Mouse (Mus musculus): ENCODE measurements around the gene Oser1. TPM values are rescaled to one million over a fixed set of nuclear protein-coding genes. Genes with fewer than 3 reads are reported as not detected.

Oser1 gene
- polyA plus RNA-seq, 1 experiment from 2014 or later, result 83.2 TPM

GRCm38 (mm10) chr2:163398770-163399169 lies 25.7 kb downstream of the Oser1 start:
- Histone ChIP-seq H3K36me3 (ENCODE audit: control insufficient read depth, insufficient read depth, low read length) (no peaks in the 10 kb centered on the region), H3K4me2 (ENCODE audit: low read depth, low read length) (no peak overlapping the region), H3K4me3 (ENCODE audit: low read length) (no peak overlapping the region), H3K9ac (ENCODE audit: low read length) (peak overlapping the region; percentile 65), H3K27ac (ENCODE audit: low read length) (peak overlapping the region; percentile 69), H3K9me3 (ENCODE audit: control insufficient read depth, low read length) (no peaks in the 10 kb centered on the region), H3K4me1 (replicated peaks; ENCODE audit: control insufficient read depth, insufficient read depth, low read length) (peaks cover 4% of the 10 kb centered on the region; the same call in 1 of the 2 replicates), H3K27me3 (ENCODE audit: control insufficient read depth, insufficient read depth, low read depth, low read length) (no peaks in the 10 kb centered on the region)
- WGBS, result 61% methylated on average over 4 of the region's 4 CpGs
- no peak for ATAC-seq (ENCODE audit: low read depth)

- WGBS, result 12% methylated on average over 10 of the region's 10 CpGs
- peak within 1 kb of the TSS; percentile 69 for H3K27ac ChIP-seq (ENCODE audit: low read length)
- H3K36me3 ChIP-seq (ENCODE audit: control insufficient read depth, insufficient read depth, low read length), result no peaks in the 10 kb centered on the region
- peaks cover 4% of the 10 kb centered on the region; the same call in 1 of the 2 replicates for H3K4me1 ChIP-seq (replicated peaks; ENCODE audit: control insufficient read depth, insufficient read depth, low read length)
- peak within 1 kb of the TSS; percentile 43 for H3K4me3 ChIP-seq (ENCODE audit: low read length)
- peak within 1 kb of the TSS; percentile 65 for H3K9ac ChIP-seq (ENCODE audit: low read length)
- peak; percentile 89 for ATAC-seq (ENCODE audit: low read depth)
- peak within 1 kb of the TSS; percentile 50 for H3K4me2 ChIP-seq (ENCODE audit: low read depth, low read length)
- H3K27me3 ChIP-seq (ENCODE audit: control insufficient read depth, insufficient read depth, low read depth, low read length), result no peaks in the 10 kb centered on the region
- no peaks in the 10 kb centered on the region for H3K9me3 ChIP-seq (ENCODE audit: control insufficient read depth, low read length)
Measured at GRCm38 (mm10) chr2:163397905-163398304, 26.6 kb downstream of the Oser1 start, which contains the start of gene Jph2. Gene Jph2, minus strand, starts transcription at chr2:163397993.

- no peaks in the 10 kb centered on the region for H3K36me3 ChIP-seq (ENCODE audit: control insufficient read depth, insufficient read depth, low read length)
- no peaks in the 10 kb centered on the region for H3K9me3 ChIP-seq (ENCODE audit: control insufficient read depth, low read length)
- WGBS, result 88% methylated on average over 19 of the region's 19 CpGs
- ATAC-seq (ENCODE audit: low read depth), result no peak
- H3K9ac ChIP-seq (ENCODE audit: low read length), result peak overlapping the region; percentile 65
- H3K4me1 ChIP-seq (replicated peaks; ENCODE audit: control insufficient read depth, insufficient read depth, low read length), result peaks cover 4% of the 10 kb centered on the region; the same call in 1 of the 2 replicates
- H3K4me3 ChIP-seq (ENCODE audit: low read length), result peak overlapping the region; percentile 43
- H3K27ac ChIP-seq (ENCODE audit: low read length), result no peak overlapping the region
- H3K27me3 ChIP-seq (ENCODE audit: control insufficient read depth, insufficient read depth, low read depth, low read length), result no peaks in the 10 kb centered on the region
- H3K4me2 ChIP-seq (ENCODE audit: low read depth, low read length), result peak overlapping the region; percentile 50
Measured at GRCm38 (mm10) chr2:163397071-163397470, 27.4 kb downstream of the Oser1 start.

- peaks cover 4% of the 10 kb centered on the region; the same call in 1 of the 2 replicates for H3K4me1 ChIP-seq (replicated peaks; ENCODE audit: control insufficient read depth, insufficient read depth, low read length)
- no peak for ATAC-seq (ENCODE audit: low read depth)
- no peaks in the 10 kb centered on the region for H3K27me3 ChIP-seq (ENCODE audit: control insufficient read depth, insufficient read depth, low read depth, low read length)
- 65% methylated on average over 6 of the region's 6 CpGs for WGBS
- H3K4me3 ChIP-seq (ENCODE audit: low read length), result peak overlapping the region; percentile 17; the same call in 1 of the 2 replicates
- H3K4me2 ChIP-seq (ENCODE audit: low read depth, low read length), result peak overlapping the region; percentile 26; the same call in 1 of the 2 replicates
- H3K9me3 ChIP-seq (ENCODE audit: control insufficient read depth, low read length), result no peaks in the 10 kb centered on the region
- no peak overlapping the region for H3K27ac ChIP-seq (ENCODE audit: low read length)
- H3K36me3 ChIP-seq (ENCODE audit: control insufficient read depth, insufficient read depth, low read length), result no peaks in the 10 kb centered on the region
- no peak overlapping the region for H3K9ac ChIP-seq (ENCODE audit: low read length)
Measured at GRCm38 (mm10) chr2:163394977-163395376, 29.5 kb downstream of the Oser1 start.

GRCm38 (mm10) chr2:163393976-163394375 lies 30.5 kb downstream of the Oser1 start:
- no peak overlapping the region for H3K4me3 ChIP-seq (ENCODE audit: low read length)
- H3K9me3 ChIP-seq (ENCODE audit: control insufficient read depth, low read length), result 0 out of 2 replicates have a peak, but pooled peaks cover 1% of the 10 kb centered on the region
- WGBS, result 54% methylated on average over 6 of the region's 6 CpGs
- peaks cover 4% of the 10 kb centered on the region; the same call in 1 of the 2 replicates for H3K4me1 ChIP-seq (replicated peaks; ENCODE audit: control insufficient read depth, insufficient read depth, low read length)
- H3K4me2 ChIP-seq (ENCODE audit: low read depth, low read length), result no peak overlapping the region
- no peaks in the 10 kb centered on the region for H3K27me3 ChIP-seq (ENCODE audit: control insufficient read depth, insufficient read depth, low read depth, low read length)
- H3K9ac ChIP-seq (ENCODE audit: low read length), result no peak overlapping the region
- no peaks in the 10 kb centered on the region for H3K36me3 ChIP-seq (ENCODE audit: control insufficient read depth, insufficient read depth, low read length)
- ATAC-seq (ENCODE audit: low read depth), result no peak
- H3K27ac ChIP-seq (ENCODE audit: low read length), result no peak overlapping the region

GRCm38 (mm10) chr2:163393241-163393640 lies 31.3 kb downstream of the Oser1 start:
- no peak overlapping the region for H3K4me3 ChIP-seq (ENCODE audit: low read length)
- H3K27ac ChIP-seq (ENCODE audit: low read length), result no peak overlapping the region
- no peak overlapping the region for H3K4me2 ChIP-seq (ENCODE audit: low read depth, low read length)
- no peak overlapping the region for H3K9ac ChIP-seq (ENCODE audit: low read length)
- no peak for ATAC-seq (ENCODE audit: low read depth)
- H3K4me1 ChIP-seq (replicated peaks; ENCODE audit: control insufficient read depth, insufficient read depth, low read length), result no peaks in the 10 kb centered on the region; the same call in 1 of the 2 replicates
- 86% methylated on average over 10 of the region's 10 CpGs for WGBS
- H3K27me3 ChIP-seq (ENCODE audit: control insufficient read depth, insufficient read depth, low read depth, low read length), result no peaks in the 10 kb centered on the region
- 0 out of 2 replicates have a peak, but pooled peaks cover 3% of the 10 kb centered on the region for H3K9me3 ChIP-seq (ENCODE audit: control insufficient read depth, low read length)
- H3K36me3 ChIP-seq (ENCODE audit: control insufficient read depth, insufficient read depth, low read length), result no peaks in the 10 kb centered on the region

- Histone ChIP-seq H3K27me3 (ENCODE audit: control insufficient read depth, insufficient read depth, low read depth, low read length) (no peaks in the 10 kb centered on the region), H3K9me3 (ENCODE audit: control insufficient read depth, low read length) (0 out of 2 replicates have a peak, but pooled peaks cover 3% of the 10 kb centered on the region), H3K9ac (ENCODE audit: low read length) (no peak overlapping the region), H3K4me3 (ENCODE audit: low read length) (no peak overlapping the region), H3K4me2 (ENCODE audit: low read depth, low read length) (no peak overlapping the region), H3K36me3 (ENCODE audit: control insufficient read depth, insufficient read depth, low read length) (no peaks in the 10 kb centered on the region), H3K4me1 (replicated peaks; ENCODE audit: control insufficient read depth, insufficient read depth, low read length) (no peaks in the 10 kb centered on the region; the same call in 1 of the 2 replicates), H3K27ac (ENCODE audit: low read length) (0 out of 2 replicates have a peak overlapping the region, but pooled peaks have one; percentile 3)
- ATAC-seq (ENCODE audit: low read depth), result peak; percentile 71
- WGBS, result 59% methylated on average over 6 of the region's 6 CpGs
Measured at GRCm38 (mm10) chr2:163392436-163392835, 32.1 kb downstream of the Oser1 start.

GRCm38 (mm10) chr2:163386423-163387190 lies 37.9 kb downstream of the Oser1 start:
- no peak overlapping the region for H3K9ac ChIP-seq (ENCODE audit: low read length)
- no peak overlapping the region for H3K27ac ChIP-seq (ENCODE audit: low read length)
- no peak overlapping the region; the same call in 1 of the 2 replicates for H3K4me2 ChIP-seq (ENCODE audit: low read depth, low read length)
- WGBS, result 53% methylated on average over 15 of the region's 15 CpGs
- no peak overlapping the region for H3K4me3 ChIP-seq (ENCODE audit: low read length)
- H3K4me1 ChIP-seq (replicated peaks; ENCODE audit: control insufficient read depth, insufficient read depth, low read length), result peaks cover 7% of the 10 kb centered on the region; the same call in 1 of the 2 replicates
- H3K27me3 ChIP-seq (ENCODE audit: control insufficient read depth, insufficient read depth, low read depth, low read length), result no peaks in the 10 kb centered on the region
- no peaks in the 10 kb centered on the region for H3K36me3 ChIP-seq (ENCODE audit: control insufficient read depth, insufficient read depth, low read length)
- H3K9me3 ChIP-seq (ENCODE audit: control insufficient read depth, low read length), result 0 out of 2 replicates have a peak, but pooled peaks cover 3% of the 10 kb centered on the region
- peak; percentile 75 for ATAC-seq (ENCODE audit: low read depth)

GRCm38 (mm10) chr2:163385126-163385525 lies 39.4 kb downstream of the Oser1 start:
- Histone ChIP-seq H3K4me2 (ENCODE audit: low read depth, low read length) (no peak overlapping the region), H3K4me1 (replicated peaks; ENCODE audit: control insufficient read depth, insufficient read depth, low read length) (peaks cover 7% of the 10 kb centered on the region; the same call in 1 of the 2 replicates), H3K36me3 (ENCODE audit: control insufficient read depth, insufficient read depth, low read length) (no peaks in the 10 kb centered on the region), H3K4me3 (ENCODE audit: low read length) (no peak overlapping the region), H3K27ac (ENCODE audit: low read length) (no peak overlapping the region), H3K27me3 (ENCODE audit: control insufficient read depth, insufficient read depth, low read depth, low read length) (no peaks in the 10 kb centered on the region), H3K9ac (ENCODE audit: low read length) (no peak overlapping the region), H3K9me3 (ENCODE audit: control insufficient read depth, low read length) (0 out of 2 replicates have a peak, but pooled peaks cover 3% of the 10 kb centered on the region)
- WGBS, result 80% methylated on average over 6 of the region's 6 CpGs
- ATAC-seq (ENCODE audit: low read depth), result no peak
